Mouse (Mus musculus): ENCODE results near the gene Lypd9. TPM values are rescaled to one million over a fixed set of nuclear protein-coding genes. Genes with fewer than 3 reads are reported as not detected.

Lypd9 gene
- not detected for polyA plus RNA-seq (2017; shearing (Covaris generic))

GRCm38 (mm10) chr11:58452759-58453158, at the start of gene Lypd9:
Gene Lypd9, minus strand, starts transcription at chr11:58452923.

DNA sequence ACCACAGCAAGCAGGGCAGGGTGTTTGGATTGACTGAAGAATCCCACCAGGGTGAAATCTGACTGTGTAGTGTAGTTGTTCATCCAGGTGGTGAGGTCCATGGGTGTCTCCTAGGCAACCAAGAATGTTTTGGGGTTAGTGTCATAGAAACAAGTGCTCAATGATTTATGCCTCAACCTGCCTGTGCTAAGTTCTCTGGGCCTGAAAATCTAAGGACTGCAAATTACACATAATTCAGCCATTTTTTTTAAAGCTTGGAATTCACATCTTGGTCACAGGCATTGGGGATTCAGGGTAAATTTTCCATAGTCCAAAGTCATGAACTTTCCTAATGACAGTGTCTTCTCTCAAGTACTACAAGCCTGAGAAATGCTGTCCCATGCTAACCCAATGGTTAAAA, 49.7 kb upstream of the Lypd9 start, which contains the start of gene Olfr331:
Gene Olfr331, minus strand, starts transcription at position 101 of the 400 bp plus-strand sequence.

GRCm38 (mm10) chr11:58492455-58492854, 39.7 kb upstream of the Lypd9 start, which contains the start of gene Olfr332:
Gene Olfr332, minus strand, starts transcription at chr11:58492555.

GRCm38 (mm10) chr11:58462170-58462569, 9.4 kb upstream of the Lypd9 start, which contains the start of gene Olfr30:
Gene Olfr30, minus strand, starts transcription at chr11:58462270.

GRCm38 (mm10) chr11:58432259-58432658, 20.5 kb downstream of the Lypd9 start, which contains the start of gene Gm12253:
Gene Gm12253, plus strand, starts transcription at chr11:58432559.

GRCm38 (mm10) chr11:58420815-58421214, 31.9 kb downstream of the Lypd9 start, which contains the start of gene 1810065E05Rik:
Gene 1810065E05Rik, plus strand, starts transcription at chr11:58421111.

Other genes with a start within 250 kb of the Lypd9 start
- not detected for gene 4930438A08Rik, start 178.1 kb downstream of the Lypd9 start, polyA plus RNA-seq (2017; shearing (Covaris generic))
- gene Zfp692, start 145.9 kb downstream of the Lypd9 start, polyA plus RNA-seq (2017; shearing (Covaris generic)) = 14.4 TPM
- gene Zfp672, start 122.6 kb downstream of the Lypd9 start, polyA plus RNA-seq (2017; shearing (Covaris generic)) = 53.7 TPM
- gene Sh3bp5l, start 122.2 kb downstream of the Lypd9 start, polyA plus RNA-seq (2017; shearing (Covaris generic)) = 30.6 TPM
- gene Lypd8, start 73.9 kb downstream of the Lypd9 start, polyA plus RNA-seq (2017; shearing (Covaris generic)) = not detected
- gene 1810065E05Rik, start 31.8 kb downstream of the Lypd9 start, polyA plus RNA-seq (2017; shearing (Covaris generic)) = not detected
- not detected for gene Gm12253, start 20.4 kb downstream of the Lypd9 start, polyA plus RNA-seq (2017; shearing (Covaris generic))
- not detected for gene Olfr30, start 9.3 kb upstream of the Lypd9 start, polyA plus RNA-seq (2017; shearing (Covaris generic))
- not detected for gene Olfr332, start 39.6 kb upstream of the Lypd9 start, polyA plus RNA-seq (2017; shearing (Covaris generic))
- not detected for gene Olfr331, start 49.6 kb upstream of the Lypd9 start, polyA plus RNA-seq (2017; shearing (Covaris generic))
- not detected for gene Olfr330, start 81.9 kb upstream of the Lypd9 start, polyA plus RNA-seq (2017; shearing (Covaris generic))
- not detected for gene Olfr329-ps, start 93.5 kb upstream of the Lypd9 start, polyA plus RNA-seq (2017; shearing (Covaris generic))
- gene Olfr328, start 102.7 kb upstream of the Lypd9 start, polyA plus RNA-seq (2017; shearing (Covaris generic)) = not detected
- gene Olfr224, start 117.6 kb upstream of the Lypd9 start, polyA plus RNA-seq (2017; shearing (Covaris generic)) = not detected
- not detected for gene Olfr325, start 124.8 kb upstream of the Lypd9 start, polyA plus RNA-seq (2017; shearing (Covaris generic))
- not detected for gene Olfr324, start 142.2 kb upstream of the Lypd9 start, polyA plus RNA-seq (2017; shearing (Covaris generic))
- gene 2210407C18Rik, start 163.2 kb upstream of the Lypd9 start, polyA plus RNA-seq (2017; shearing (Covaris generic)) = not detected
- gene Olfr323, start 177.6 kb upstream of the Lypd9 start, polyA plus RNA-seq (2017; shearing (Covaris generic)) = not detected
- not detected for gene Trim58, start 187.5 kb upstream of the Lypd9 start, polyA plus RNA-seq (2017; shearing (Covaris generic))
- gene Olfr322, start 205.9 kb upstream of the Lypd9 start, polyA plus RNA-seq (2017; shearing (Covaris generic)) = not detected
- not detected for gene Olfr320, start 228.2 kb upstream of the Lypd9 start, polyA plus RNA-seq (2017; shearing (Covaris generic))
- not detected for gene Olfr319, start 246.2 kb upstream of the Lypd9 start, polyA plus RNA-seq (2017; shearing (Covaris generic))